Mouse (Mus musculus): ENCODE data around the gene Wars2. TPM values are rescaled to one million over a fixed set of nuclear protein-coding genes. Genes with fewer than 3 reads are reported as not detected.

Gene Wars2
- polyA plus RNA-seq, 1 experiment from 2014 or later: 2.9 TPM

DNA sequence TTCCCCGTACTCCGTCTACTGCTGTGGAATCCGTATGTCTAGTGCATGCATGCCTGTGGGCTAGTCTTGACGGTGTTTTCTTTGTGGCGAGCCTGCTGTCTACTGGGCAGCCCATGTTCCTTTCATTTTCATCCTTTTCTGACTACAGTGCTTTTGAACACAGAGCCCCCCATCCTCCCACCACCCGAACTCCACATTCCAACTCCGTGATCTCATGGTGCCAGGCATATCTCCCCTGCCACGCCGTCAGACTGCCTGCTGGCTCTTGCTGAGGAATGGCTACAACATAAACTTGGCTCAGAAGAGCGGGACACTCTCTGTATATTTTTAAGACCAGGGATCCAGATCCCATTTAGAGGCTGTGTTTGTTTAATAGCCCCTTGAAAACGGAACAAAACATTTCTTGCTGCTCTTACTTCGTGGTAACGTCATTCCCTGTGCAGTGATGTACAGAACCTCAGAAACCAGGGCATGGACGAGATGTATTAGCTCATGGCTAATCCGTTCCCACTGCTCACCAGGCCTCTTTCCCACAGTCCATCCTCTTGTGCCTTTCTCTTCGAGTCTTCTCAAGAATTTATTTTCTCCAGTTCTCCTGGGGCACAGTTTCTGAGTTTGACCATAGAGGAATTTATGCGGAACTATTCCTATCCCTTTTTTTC lies 42.6 kb downstream of the Wars2 start:
- Histone ChIP-seq H3K27me3 (replicated peaks; ENCODE audit: control insufficient read depth, insufficient read depth, low read length) (no peaks in the 10 kb centered on the region), H3K9me3 (ENCODE audit: control insufficient read depth) (no peaks in the 10 kb centered on the region), H3K4me1 (replicated peaks; ENCODE audit: control insufficient read depth, insufficient read depth, low read length) (no peaks in the 10 kb centered on the region), H3K9ac (ENCODE audit: low read depth, low read length) (no peak overlapping the region), H3K4me3 (ENCODE audit: low read depth, low read length) (no peak overlapping the region), H3K36me3 (ENCODE audit: control insufficient read depth, insufficient read depth) (no peaks in the 10 kb centered on the region), H3K4me2 (replicated peaks; ENCODE audit: low read depth) (peak overlapping the region; percentile 17; the same call in 1 of the 2 replicates), H3K27ac (ENCODE audit: low read depth, low read length) (no peak overlapping the region)
- ATAC-seq: no peak
- 63% methylated on average over 17 of the region's 17 CpGs for WGBS
- TF ChIP-seq CTCF (IDR thresholded peaks at IDR 0.05; ENCODE audit: low read depth): no peak

DNA sequence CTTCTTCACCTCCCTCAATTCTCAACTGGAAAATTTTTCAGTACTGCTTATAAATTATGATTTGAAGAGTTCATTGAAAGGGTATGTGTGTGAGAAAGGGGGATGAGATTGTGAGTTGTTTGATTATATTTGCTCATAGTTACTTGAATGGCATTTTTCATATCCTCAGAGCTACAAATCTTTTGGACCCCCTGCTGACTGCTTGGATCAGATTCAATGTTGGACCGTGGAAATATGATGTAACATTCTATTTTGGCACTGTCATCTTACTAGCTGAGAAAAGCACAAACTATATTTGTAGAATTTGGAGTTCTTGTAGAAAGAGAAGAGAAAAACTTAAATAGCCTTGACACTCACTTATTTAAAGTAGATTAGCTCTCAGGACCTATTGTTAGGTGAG lies 43.5 kb downstream of the Wars2 start:
- no peak overlapping the region for H3K4me2 ChIP-seq (replicated peaks; ENCODE audit: low read depth)
- TF ChIP-seq CTCF (IDR thresholded peaks at IDR 0.05; ENCODE audit: low read depth): no peak
- H3K27me3 ChIP-seq (replicated peaks; ENCODE audit: control insufficient read depth, insufficient read depth, low read length): no peaks in the 10 kb centered on the region
- H3K4me3 ChIP-seq (ENCODE audit: low read depth, low read length): no peak overlapping the region
- H3K9ac ChIP-seq (ENCODE audit: low read depth, low read length): no peak overlapping the region
- H3K27ac ChIP-seq (ENCODE audit: low read depth, low read length): no peak overlapping the region
- WGBS: 56% methylated on average over 1 of the region's 1 CpGs
- no peaks in the 10 kb centered on the region; the same call in 1 of the 2 replicates for H3K36me3 ChIP-seq (ENCODE audit: control insufficient read depth, insufficient read depth)
- no peak for ATAC-seq
- H3K9me3 ChIP-seq (ENCODE audit: control insufficient read depth): no peaks in the 10 kb centered on the region
- H3K4me1 ChIP-seq (replicated peaks; ENCODE audit: control insufficient read depth, insufficient read depth, low read length): no peaks in the 10 kb centered on the region

DNA sequence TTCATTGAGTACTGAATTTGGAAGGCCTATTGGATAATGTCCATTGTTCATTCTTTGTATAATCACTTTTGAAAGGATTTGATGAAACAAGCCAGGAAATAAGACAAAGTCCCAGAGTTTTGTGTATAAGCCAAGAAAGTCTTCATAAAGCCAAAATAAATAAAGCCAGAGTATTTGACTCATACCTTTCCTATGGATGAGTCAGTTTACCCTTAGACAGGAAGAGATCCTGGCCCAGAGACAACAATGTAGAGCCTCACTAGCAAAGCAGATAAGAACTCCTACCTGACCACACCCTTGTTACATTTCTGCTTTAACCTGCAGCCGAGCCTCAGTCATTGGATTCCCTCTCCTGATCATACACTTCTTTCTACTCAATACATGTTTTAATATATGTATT lies 47.2 kb downstream of the Wars2 start:
- no peak overlapping the region for H3K4me2 ChIP-seq (replicated peaks; ENCODE audit: low read depth)
- no peak overlapping the region for H3K9ac ChIP-seq (ENCODE audit: low read depth, low read length)
- H3K36me3 ChIP-seq (ENCODE audit: control insufficient read depth, insufficient read depth): no peaks in the 10 kb centered on the region; the same call in 1 of the 2 replicates
- no peak overlapping the region for H3K4me3 ChIP-seq (ENCODE audit: low read depth, low read length)
- WGBS: 47% methylated on average over 1 of the region's 1 CpGs
- no peaks in the 10 kb centered on the region for H3K27me3 ChIP-seq (replicated peaks; ENCODE audit: control insufficient read depth, insufficient read depth, low read length)
- ATAC-seq: no peak
- no peak for TF ChIP-seq CTCF (IDR thresholded peaks at IDR 0.05; ENCODE audit: low read depth)
- H3K9me3 ChIP-seq (ENCODE audit: control insufficient read depth): no peaks in the 10 kb centered on the region
- no peak overlapping the region for H3K27ac ChIP-seq (ENCODE audit: low read depth, low read length)
- no peaks in the 10 kb centered on the region for H3K4me1 ChIP-seq (replicated peaks; ENCODE audit: control insufficient read depth, insufficient read depth, low read length)

DNA sequence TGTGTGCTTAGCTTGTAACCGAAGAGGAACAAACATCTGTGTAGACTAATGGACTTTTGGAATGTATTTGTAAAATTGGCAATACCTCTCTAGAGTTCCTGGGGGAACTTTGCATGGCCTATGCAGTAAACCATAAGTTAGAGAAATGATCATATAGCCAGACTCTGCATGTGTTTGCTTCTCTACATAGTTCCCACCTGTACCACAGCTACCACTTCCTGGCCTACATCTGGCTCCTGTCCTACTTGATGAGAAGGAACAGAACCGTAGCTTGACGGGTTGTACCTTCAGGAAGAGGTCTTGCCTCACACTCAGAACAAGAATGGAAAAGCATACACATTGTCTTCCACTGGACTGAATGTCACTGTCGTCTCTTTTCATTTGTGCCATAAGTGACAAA lies 52.7 kb downstream of the Wars2 start:
- no peak for TF ChIP-seq CTCF (IDR thresholded peaks at IDR 0.05; ENCODE audit: low read depth)

DNA sequence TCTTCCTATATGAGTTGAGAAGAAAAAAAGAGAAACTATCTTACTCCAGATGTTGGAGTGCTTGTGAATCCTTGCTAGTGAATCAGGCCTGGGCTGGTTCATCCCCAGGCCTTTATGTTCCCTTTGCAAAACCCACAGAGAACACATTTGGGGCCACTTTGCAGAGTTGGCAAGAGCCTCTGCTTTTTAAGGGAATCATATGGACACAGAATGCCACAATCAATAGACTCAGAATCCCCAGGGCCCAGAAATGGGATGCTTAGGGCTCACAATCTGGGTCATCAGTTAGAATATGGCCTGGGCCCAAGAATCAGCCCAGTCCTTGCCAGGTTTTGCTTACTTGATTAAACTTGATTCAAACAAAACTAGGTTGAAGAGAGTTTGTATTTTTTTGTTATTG lies 62.5 kb downstream of the Wars2 start:
- no peak overlapping the region for H3K9ac ChIP-seq (ENCODE audit: low read depth, low read length)
- no peak overlapping the region for H3K27ac ChIP-seq (ENCODE audit: low read depth, low read length)
- no peaks in the 10 kb centered on the region for H3K4me1 ChIP-seq (replicated peaks; ENCODE audit: control insufficient read depth, insufficient read depth, low read length)
- H3K4me3 ChIP-seq (ENCODE audit: low read depth, low read length): no peak overlapping the region
- no peaks in the 10 kb centered on the region; the same call in 1 of the 2 replicates for H3K36me3 ChIP-seq (ENCODE audit: control insufficient read depth, insufficient read depth)
- no peak for ATAC-seq
- no peak overlapping the region for H3K4me2 ChIP-seq (replicated peaks; ENCODE audit: low read depth)
- no peak for TF ChIP-seq CTCF (IDR thresholded peaks at IDR 0.05; ENCODE audit: low read depth)
- H3K9me3 ChIP-seq (ENCODE audit: control insufficient read depth): no peaks in the 10 kb centered on the region
- no peaks in the 10 kb centered on the region for H3K27me3 ChIP-seq (replicated peaks; ENCODE audit: control insufficient read depth, insufficient read depth, low read length)

More for the DNA sequence above, 52.7 kb downstream of the Wars2 start:
- Histone ChIP-seq H3K27ac (ENCODE audit: low read depth, low read length) (no peak overlapping the region), H3K4me3 (ENCODE audit: low read depth, low read length) (no peak overlapping the region), H3K36me3 (ENCODE audit: control insufficient read depth, insufficient read depth) (no peaks in the 10 kb centered on the region; the same call in 1 of the 2 replicates), H3K9ac (ENCODE audit: low read depth, low read length) (no peak overlapping the region), H3K27me3 (replicated peaks; ENCODE audit: control insufficient read depth, insufficient read depth, low read length) (no peaks in the 10 kb centered on the region), H3K9me3 (ENCODE audit: control insufficient read depth) (no peaks in the 10 kb centered on the region), H3K4me1 (replicated peaks; ENCODE audit: control insufficient read depth, insufficient read depth, low read length) (no peaks in the 10 kb centered on the region), H3K4me2 (replicated peaks; ENCODE audit: low read depth) (no peak overlapping the region)
- no peak for ATAC-seq
- 74% methylated on average over 4 of the region's 4 CpGs for WGBS

DNA sequence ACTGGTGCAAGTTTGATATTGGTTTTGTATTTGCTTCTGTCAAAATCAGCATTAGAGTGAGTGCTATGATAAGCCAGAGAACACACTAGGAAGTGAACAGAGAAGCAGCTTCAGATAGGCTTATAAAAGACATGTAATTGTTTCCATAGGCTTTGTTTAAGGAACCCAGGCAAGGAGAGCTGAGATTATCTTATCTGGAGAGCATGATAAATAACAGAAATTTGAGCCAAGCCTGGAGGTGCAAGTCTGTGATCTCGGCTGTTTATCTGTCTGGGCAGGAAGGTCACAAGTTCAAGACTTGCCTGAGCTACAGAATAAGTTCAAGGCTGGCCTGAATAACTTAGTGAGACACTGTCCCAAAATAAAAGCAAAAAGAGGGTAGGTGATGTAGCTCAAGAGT lies 67.5 kb downstream of the Wars2 start:
- WGBS: 21% methylated on average over 1 of the region's 1 CpGs
- H3K4me3 ChIP-seq (ENCODE audit: low read depth, low read length): no peak overlapping the region
- H3K9ac ChIP-seq (ENCODE audit: low read depth, low read length): no peak overlapping the region
- no peaks in the 10 kb centered on the region for H3K9me3 ChIP-seq (ENCODE audit: control insufficient read depth)
- ATAC-seq: no peak
- H3K27me3 ChIP-seq (replicated peaks; ENCODE audit: control insufficient read depth, insufficient read depth, low read length): no peaks in the 10 kb centered on the region
- TF ChIP-seq CTCF (IDR thresholded peaks at IDR 0.05; ENCODE audit: low read depth): no peak
- no peak overlapping the region for H3K4me2 ChIP-seq (replicated peaks; ENCODE audit: low read depth)
- H3K4me1 ChIP-seq (replicated peaks; ENCODE audit: control insufficient read depth, insufficient read depth, low read length): no peaks in the 10 kb centered on the region
- H3K36me3 ChIP-seq (ENCODE audit: control insufficient read depth, insufficient read depth): no peaks in the 10 kb centered on the region; the same call in 1 of the 2 replicates
- no peak overlapping the region for H3K27ac ChIP-seq (ENCODE audit: low read depth, low read length)

Data from intestine, postnatal 0 days (tissue).